Mouse (Mus musculus) heart, postnatal 0 days (tissue): ENCODE data around the gene Eif3c.

Experiments
- CTCF ChIP-seq: IDR thresholded peaks from 2 replicates; pipeline ENCODE4 v1.5.1; 2016; ENCODE audit warnings: antibody characterized with exemption, control low read depth, low read depth
- EP300 ChIP-seq: IDR thresholded peaks from 2 replicates; pipeline ENCODE4 v1.6.1; 2016; ENCODE audit warnings: antibody characterized with exemption, low read depth

DNA sequence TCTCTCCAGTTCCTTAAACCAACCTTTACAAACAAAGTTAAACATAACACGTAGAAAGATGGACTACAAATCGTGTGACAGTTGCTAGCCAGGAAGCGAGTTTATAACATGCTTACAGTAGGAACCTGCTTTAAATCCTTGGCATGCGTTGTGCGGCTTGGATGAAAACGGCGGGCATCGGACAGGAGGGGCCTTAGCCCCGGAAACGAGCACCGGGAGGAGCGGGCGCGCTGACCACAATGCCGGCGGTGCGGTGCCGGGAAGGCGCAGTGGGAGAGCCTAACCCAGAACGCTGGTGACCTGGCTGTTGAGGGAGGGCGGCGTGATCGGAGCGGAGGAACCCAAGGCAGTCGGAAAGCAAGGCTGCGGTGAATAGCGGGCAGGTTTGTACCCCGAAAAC is 30.4 kb downstream of the Eif3c start:
- no peak for TF ChIP-seq EP300
- TF ChIP-seq CTCF, result no peak
